In genomic region chr2:92529071-92529641, GRCm38 (mm10) we compare ENCODE assay signal across 8 mouse cellular contexts.
DNase-seq lines count a peak whose midpoint lies in the region; ATAC-seq and TF ChIP-seq lines count a peak whose summit lies in the region.

No protein-coding gene starts in this region.

- no peaks in the 10 kb centered on the region for H3K27me3 ChIP-seq in intestine, embryonic 14.5 days (replicated peaks; ENCODE audit: control insufficient read depth, insufficient read depth, low read length)

- peak overlapping the region; percentile 79 for H3K4me2 ChIP-seq in intestine, embryonic 14.5 days (ENCODE audit: low read length)

- no peak for TF ChIP-seq CTCF in left cerebral cortex, adult 2 months (IDR thresholded peaks at IDR 0.05)

- H3K27ac ChIP-seq in intestine, embryonic 14.5 days (ENCODE audit: low read depth): peak overlapping the region; percentile 64; the same call in 1 of the 2 replicates
- peak overlapping the region; percentile 96 for H3K27ac ChIP-seq in left cerebral cortex, adult 2 months

- peaks cover 9% of the 10 kb centered on the region; the same call in 1 of the 2 replicates for H3K4me1 ChIP-seq in intestine, embryonic 14.5 days (replicated peaks; ENCODE audit: control insufficient read depth, insufficient read depth, low read length)

- peak overlapping the region; percentile 43 for H3K4me3 ChIP-seq in intestine, embryonic 14.5 days (ENCODE audit: low read depth, low read length)
- H3K4me3 ChIP-seq in left cerebral cortex, adult 2 months: peak overlapping the region; percentile 57

- H3K9ac ChIP-seq in intestine, embryonic 14.5 days (ENCODE audit: low read length): peak overlapping the region; percentile 45

- 6% methylated on average over 24 of the region's 24 CpGs for WGBS in intestine, embryonic 14.5 days

- H3K36me3 ChIP-seq in intestine, embryonic 14.5 days (ENCODE audit: control insufficient read depth, insufficient read depth, low read length): no peaks in the 10 kb centered on the region

- no peaks in the 10 kb centered on the region for H3K9me3 ChIP-seq in intestine, embryonic 14.5 days (ENCODE audit: control insufficient read depth, low read length)

- DNase-seq in adrenal gland, postnatal 36 days: peak; percentile 89 to 92
- DNase-seq in embryo, embryonic 11.5 days (ENCODE audit: low read depth, low spot score): peak; percentile 59
- DNase-seq in gastrocnemius, postnatal 36 days: peak; percentile 60 to 72
- DNase-seq in intestine, embryonic 14.5 days (ENCODE audit: low spot score): peak; percentile 82
- DNase-seq in left cerebral cortex, adult 2 months (ENCODE audit: extremely low spot score in 1 of 2, low spot score in 2 of 2): peak; percentile 85 to 89
- DNase-seq in lung, postnatal 25 days (ENCODE audit: low spot score): peak; percentile 86
- DNase-seq in right cerebral cortex, adult 2 months (ENCODE audit: low spot score in 2 of 2): peak; percentile 89 to 91

- peak; percentile 98 for ATAC-seq in intestine, embryonic 14.5 days (replicated peaks; ENCODE audit: low FRiP score, low TSS enrichment, low read depth)
- ATAC-seq in activated CD4-positive, CD25-positive, alpha-beta regulatory T cell, adult 4 months: no peak

- intact Hi-C loops in gastrocnemius, postnatal 36 days (cut with DNase I): no loop called here
- intact Hi-C loops in left cerebral cortex, adult 2 months (cut with DNase I): loop anchor here (5.0 kb wide), 1 partner anchor 148 kb away; no protein-coding TSS in a partner anchor
